Mouse (Mus musculus) cerebellum, adult 11-12 months (tissue): ENCODE results near the gene Arid1a.

Experiments
- DNase-seq: peaks from one replicate; pipeline ENCODE4 v3.0.0; 2022

The Arid1a gene

GRCm38 (mm10) chr4:133756514-133757268 is at the start of gene Arid1a:
Gene Arid1a, minus strand, starts transcription at chr4:133756769.
- DNase-seq: peak; percentile 92

DNA sequence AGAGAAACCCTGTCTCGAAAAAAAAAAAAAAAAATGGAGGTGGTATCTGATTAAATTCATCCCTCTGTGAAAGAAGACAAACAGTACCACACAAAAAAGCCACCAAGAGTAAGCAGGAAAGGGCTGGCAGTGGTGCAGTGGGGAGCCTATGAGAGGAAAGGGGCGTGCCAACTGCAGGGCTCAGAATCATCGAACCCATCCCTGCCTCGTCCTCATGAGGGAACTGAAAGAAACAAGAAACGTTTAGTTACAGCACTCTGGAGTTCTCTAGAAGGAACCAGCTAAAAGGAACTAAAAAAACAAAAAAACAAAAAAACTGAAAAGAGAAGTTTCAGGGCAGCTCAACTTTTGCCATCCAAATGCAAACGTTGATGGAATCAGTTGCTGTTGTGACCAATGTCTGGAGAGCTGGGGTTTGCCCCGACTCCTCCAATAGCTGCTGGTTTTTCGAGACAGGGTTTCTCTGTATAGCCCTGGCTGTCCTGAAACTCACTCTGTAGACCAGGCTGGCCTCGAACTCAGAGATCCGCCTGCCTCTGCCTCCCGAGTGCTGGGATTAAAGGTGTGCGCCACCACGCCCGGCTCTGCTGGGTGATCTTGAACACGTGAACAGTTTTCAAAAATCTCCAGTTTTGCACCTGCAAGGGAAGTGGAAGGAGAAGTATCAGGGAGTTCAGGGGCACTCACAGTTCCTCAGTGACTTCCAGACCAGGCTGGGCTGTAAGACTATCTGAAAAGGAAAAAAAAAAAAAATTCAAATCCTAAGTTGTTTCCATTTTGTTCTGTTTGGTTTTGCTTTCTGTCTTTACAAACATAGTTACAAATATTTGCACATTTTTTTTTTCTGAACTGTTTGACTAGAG is 48.1 kb upstream of the Arid1a start:
- no peak for DNase-seq

- no peak for DNase-seq
Observed at GRCm38 (mm10) chr4:133800589-133800988, 44.0 kb upstream of the Arid1a start.

GRCm38 (mm10) chr4:133793269-133793668 is 36.7 kb upstream of the Arid1a start:
- no peak for DNase-seq

DNA sequence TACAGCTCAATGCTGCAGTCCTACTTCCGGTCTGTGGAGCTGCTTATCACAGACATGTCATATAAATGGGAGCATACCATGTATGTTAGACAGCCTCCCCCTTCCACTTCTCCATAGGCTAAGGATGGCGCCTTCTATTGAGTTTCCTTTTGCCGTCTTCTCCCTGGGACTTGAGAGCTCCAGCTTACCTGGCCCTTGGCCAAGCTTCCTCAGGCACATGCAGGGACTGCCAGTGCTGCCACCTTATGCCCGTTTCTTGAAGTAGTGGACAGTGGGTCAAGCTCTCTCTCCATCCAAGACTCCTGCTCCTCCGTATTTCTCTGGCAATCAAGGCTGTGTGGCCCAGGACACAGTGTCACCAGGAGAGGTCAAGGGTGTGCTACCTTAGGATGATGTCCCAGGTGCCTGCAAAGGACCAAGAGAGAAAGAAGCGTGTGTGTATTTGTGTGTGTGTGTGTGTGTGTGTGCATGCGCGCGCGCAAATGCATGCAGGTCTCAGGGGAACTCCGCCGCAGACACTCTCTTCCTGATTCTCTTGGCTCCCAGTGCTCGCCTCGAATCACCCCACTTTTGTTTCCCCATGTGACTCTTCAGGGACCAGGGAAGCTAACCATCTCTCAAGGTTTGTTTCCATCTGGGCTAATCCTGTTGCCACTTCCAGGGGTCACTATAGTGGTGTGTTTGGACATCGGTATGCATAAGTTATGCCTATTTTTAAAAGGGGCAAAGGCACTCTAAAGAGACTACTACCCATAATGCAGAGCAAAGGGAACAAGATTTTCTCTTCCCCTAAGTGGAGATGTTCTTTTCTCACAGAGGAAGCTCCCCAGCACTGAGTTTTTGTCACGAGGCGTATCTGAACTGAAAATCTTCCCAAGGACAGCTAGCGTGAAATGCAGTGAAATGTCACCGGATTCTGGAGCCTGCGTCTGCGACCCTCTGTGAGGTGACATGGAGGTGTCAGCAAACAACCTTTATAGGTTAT is 18.3 kb upstream of the Arid1a start:
- DNase-seq: peak; percentile 89

DNA sequence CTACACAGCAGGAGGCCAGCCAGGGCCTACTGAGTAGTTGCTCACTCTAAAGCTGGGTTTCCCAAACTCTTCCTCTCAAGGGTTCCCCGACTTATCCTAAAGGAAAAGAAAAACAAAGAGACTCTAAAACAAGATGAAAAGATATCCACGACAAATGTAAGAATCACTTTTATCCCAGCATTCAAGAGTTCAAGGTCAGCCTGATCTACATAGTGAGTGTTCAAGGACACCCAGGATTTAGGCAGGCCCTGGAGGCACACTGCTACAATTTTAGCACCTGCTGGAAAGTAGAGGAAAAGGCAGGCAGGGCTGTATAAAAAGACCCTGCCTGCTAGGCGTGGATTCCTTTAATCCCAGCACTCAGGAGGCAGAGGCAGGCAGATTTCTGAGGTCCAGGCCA is 12.6 kb upstream of the Arid1a start:
- no peak for DNase-seq

DNA sequence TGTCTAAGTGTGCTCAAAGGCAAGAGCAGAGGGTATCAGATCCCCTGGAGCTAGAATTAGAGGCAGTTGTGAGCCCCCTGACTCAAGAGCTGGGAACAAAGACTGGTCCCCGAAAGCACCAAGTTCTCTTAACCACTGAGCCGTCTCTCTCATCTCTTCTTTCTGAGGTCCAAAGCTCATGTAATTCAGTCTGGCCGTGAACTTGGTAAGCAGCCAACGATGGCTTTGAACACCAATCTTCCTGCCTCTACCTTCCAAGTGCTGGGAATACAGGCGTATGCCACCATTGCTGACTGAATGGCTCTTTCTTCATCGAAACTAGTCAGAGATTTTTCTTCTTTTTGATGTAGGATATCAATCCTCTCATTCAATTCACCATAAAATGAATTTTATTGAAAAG is 6.5 kb upstream of the Arid1a start:
- no peak for DNase-seq

DNA sequence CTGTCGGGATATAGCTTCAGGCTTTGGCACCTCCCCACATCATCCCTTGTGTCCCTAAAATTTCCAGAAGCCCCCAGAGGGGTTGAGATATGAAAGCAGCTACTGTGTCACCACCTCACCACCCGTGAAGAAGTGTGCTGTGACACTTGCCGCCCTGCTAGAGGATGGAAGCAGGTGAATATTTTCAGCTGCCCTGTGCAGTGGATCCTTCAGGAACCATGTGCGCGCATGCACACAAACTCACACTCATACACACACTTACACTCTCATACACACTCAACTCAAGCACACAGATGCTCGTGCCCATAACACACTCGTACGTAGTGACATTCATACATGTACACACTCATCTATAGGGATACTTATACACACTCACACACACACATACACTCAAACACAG is 3.1 kb upstream of the Arid1a start:
- no peak for DNase-seq

DNA sequence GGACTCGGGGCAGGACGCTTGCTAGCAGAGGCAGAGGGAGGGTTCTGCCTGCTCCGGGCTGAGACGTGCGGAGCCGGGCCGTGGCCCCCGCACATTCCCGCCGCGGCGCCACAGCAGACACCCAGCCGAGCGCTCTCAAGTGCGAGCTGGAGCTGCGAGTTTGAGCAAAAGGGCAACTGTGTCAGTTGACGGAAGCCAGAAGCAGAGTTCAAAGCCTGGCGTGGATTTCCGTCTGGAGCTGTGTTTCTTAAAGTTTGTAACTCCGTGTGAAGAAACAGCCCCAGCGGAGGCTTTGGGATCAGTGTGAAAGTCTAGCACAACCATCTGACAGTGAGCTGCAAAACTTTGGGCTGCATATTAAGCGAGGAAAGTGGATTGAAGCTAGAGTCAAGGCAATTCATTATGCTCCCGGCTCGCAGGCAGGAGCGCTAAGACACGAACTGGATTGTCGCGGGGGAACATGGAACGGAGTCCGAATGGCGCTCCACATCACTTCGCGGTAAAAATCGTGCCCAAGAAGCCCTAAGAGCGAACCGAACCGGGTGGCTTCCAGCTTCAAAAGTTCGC is 783 bp upstream of the Arid1a start:
- DNase-seq: peak; percentile 76

GRCm38 (mm10) chr4:133755861-133756371 is 653 bp downstream of the Arid1a start:
- peak; percentile 37 for DNase-seq

GRCm38 (mm10) chr4:133754871-133755765 is 1.5 kb downstream of the Arid1a start:
- no peak for DNase-seq

- peak; percentile 97 for DNase-seq
Observed at GRCm38 (mm10) chr4:133754238-133754637, 2.3 kb downstream of the Arid1a start.

- peak; percentile 82 for DNase-seq
Observed at GRCm38 (mm10) chr4:133753375-133754190, 3.0 kb downstream of the Arid1a start.

GRCm38 (mm10) chr4:133752449-133753374 is 3.9 kb downstream of the Arid1a start:
- DNase-seq: peak; percentile 69

- DNase-seq: peak; percentile 51
Observed at GRCm38 (mm10) chr4:133751521-133752448, 4.8 kb downstream of the Arid1a start.

- DNase-seq: peak; percentile 31
Observed at GRCm38 (mm10) chr4:133750184-133750775, 6.3 kb downstream of the Arid1a start.

DNA sequence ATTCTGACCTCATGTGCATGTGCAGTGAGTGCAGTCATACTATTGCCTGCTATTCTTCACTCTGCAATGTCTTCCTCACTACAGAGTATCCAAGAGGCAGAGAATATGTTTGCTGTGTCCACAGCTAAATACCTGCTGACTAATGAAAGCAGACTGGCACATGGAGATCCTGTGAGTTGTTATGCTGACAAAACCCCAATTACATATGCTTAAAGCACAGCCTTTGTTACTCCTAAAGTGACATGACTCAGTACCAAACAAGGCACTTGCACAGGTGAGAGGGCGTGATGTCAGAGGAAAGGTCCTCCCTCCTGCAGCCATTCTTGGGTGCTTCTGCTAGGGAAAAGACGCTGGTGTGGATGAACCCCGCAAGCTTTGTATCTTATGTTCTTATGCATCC is 21.3 kb downstream of the Arid1a start:
- no peak for DNase-seq
